Mouse (Mus musculus): ENCODE measurements around the gene Ubl3.

DNA sequence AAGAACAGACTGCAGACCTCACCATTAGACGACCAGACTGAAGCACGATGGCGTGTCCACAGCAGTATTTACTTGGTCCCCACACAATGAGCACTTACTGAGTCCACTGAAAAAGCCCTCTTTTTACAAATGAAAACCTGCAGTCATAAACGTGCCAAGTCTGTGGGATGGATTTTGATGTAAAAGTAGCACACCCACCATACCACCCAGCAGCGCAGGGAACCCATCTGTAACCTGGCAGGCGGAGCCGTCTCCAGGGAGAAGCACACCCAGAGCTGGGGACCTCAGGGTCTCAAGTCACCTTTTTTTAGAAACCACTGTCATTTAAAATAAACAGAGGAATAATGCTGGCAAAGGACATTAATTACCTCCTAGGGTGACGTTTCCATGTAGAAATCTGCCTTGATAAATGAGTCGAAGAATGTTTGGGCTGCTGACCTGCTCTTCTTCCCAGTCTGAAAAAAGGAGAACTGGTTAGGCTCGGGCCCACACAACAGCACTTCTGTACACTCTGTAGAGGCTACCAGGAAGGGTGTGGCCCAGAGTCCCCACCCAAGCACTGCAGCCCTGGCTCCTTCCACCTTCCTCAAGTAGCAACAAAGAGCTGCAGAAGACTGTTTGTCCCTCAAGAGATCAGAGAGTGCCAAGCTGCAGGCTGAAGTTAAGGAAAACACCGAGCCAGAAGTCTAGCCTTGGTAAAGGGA, 43.5 kb downstream of the Ubl3 start:
- TF ChIP-seq POLR2A (IDR thresholded peaks at IDR 0.05; ENCODE audit: borderline replicate concordance, extremely low read depth, low read depth, low read length), result no peak
- TF ChIP-seq CTCF (IDR thresholded peaks at IDR 0.05; ENCODE audit: insufficient read depth, low read length), result no peak

Measured in lung, adult 2 months (tissue).